Mouse (Mus musculus) inflammation-experienced regulatory T-cells, adult 16 weeks (primary cell): ENCODE results near the gene Castor2. TPM values are rescaled to one million over a fixed set of nuclear protein-coding genes. Genes with fewer than 3 reads are reported as not detected.

Experiments
- polyA plus RNA-seq: library from polyadenylated mRNA; unstranded; fragments of 100-300 nt; shearing (Covaris generic); gene quantifications from one replicate; pipeline ENCODE4 v1.2.1, GENCODE M21; 2017

Gene Castor2
- polyA plus RNA-seq = 13.4 TPM

DNA sequence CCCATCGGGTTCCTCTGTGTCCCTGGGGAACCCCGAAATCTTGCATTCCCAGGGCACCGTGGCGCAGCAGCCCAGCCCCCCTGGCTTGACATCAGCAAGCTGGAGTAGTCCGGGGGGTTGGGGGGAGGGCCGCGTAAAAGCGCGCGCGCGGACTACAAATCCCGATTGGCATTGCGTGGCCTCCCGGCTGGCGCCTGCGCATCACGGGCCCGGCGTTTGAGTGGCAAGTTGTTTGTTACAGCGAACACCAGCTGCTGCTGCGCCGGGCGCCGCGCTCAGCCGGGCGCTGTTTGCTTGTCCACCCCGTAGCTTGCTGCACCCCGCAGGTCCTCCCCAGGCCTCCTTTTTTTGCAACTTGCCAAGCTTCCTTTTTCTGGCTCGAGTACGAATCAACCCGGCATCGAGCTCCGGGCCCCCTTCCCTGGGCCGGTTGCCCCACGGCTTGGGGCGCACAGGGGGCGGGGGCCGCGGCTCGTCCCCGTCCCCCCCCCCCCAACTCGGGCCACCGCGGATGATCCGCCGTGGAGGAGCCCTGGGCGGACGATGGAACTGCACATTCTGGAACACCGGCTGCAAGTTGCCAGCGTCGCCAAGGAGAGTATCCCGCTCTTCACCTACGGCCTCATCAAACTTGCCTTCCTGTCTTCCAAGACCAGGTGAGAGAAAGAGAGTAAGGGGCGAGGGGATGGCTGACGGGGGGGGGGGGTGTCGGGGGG is at the start of gene Castor2:
Gene Castor2 (plus strand): TSS at position 216 of the 716 bp plus-strand sequence.

DNA sequence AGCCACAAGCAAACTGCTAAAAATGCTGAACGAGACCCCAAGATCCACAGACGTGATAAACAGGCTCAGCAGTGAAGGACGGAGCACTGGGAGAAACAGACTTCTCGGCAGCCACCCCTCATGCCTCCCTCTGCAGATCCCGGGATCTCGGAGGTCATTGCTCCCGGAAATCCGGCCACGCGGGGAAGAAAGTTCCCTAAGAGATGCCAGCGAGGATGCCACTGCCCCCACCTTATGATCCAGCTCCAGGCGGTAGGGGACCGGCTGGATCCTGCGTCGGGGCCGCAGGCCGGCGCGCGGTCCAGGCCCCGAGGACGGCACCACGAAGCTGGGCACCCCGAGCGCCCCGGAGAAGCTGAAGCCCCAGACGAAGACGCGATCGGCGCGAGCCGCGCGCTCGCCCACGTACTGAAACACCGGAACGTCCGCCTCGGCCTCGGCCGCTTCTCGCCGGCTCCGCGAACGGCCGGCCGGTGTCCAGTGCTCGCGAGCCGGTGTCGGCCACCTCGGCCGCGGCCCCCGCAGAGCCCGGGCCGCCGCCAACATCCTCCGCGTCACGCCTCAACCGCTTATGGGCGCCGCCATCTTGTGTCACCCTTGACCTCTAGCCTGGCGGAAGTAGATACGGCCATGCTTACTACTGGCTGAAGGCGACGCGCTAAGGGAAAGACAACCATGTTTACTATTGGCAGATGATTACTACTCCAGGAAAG is 76.8 kb downstream of the Castor2 start, which contains the start of gene Rcc1l:
Gene Rcc1l (minus strand): TSS at position 606 of the 713 bp plus-strand sequence.

DNA sequence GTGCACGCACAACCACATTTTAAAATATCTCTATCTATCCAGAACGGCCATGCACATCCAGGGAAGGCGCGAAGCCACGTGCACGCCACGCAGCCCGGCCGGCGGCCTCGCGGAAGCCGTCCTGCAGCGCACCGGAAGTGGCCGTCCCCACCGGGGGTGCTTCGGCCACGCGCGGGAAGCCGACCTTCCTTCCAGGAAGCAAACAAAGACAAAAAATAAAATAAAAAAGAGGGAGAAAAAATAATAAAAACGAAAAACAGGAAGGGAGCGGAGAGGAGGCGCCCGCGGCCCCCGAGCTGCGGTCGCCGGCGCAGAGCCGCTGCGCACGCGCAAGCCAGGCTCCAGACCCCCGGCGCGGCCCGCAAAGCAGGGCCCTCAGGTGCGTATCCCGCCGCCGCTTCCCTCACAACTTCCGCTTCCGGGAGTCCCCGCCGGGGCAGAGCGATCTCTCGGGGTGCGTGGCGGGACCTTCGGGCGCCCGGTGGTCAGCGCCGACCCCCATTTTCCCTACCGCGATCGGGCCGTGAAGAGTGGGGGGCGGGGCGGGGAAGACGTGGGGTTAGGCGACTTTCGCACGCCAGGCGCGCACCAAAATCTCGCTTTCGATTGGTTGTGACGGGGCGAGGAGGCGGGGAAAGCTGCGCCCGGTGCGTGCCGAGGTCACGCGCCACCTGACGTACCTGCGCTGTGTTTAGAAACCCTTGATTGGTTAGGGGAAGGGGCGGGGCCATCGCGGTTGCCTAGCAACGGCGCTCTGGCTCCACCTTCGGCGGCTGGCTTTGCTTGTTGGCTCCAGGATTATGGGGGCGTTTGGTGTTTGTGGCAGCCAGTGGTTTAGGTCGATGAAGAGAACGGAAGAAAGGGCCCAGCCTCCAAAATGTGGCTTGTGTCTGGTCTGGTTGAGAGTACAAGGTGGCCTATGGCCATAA is 84.6 kb downstream of the Castor2 start, which contains the start of gene Gtf2ird2:
Gene Gtf2ird2 (plus strand): TSS at position 140 of the 929 bp plus-strand sequence.

Other genes with a start within 250 kb of the Castor2 start
- 2.1 TPM for gene Rcc1l, start 77.1 kb downstream of the Castor2 start, polyA plus RNA-seq
- gene Gtf2ird2, start 84.3 kb downstream of the Castor2 start, polyA plus RNA-seq = 8.6 TPM
- gene Ncf1, start 129.9 kb downstream of the Castor2 start, polyA plus RNA-seq = 8.4 TPM
- 102 TPM for gene Gtf2i, start 215.0 kb downstream of the Castor2 start, polyA plus RNA-seq